Mouse (Mus musculus): ENCODE measurements around the gene Nup188. TPM values are rescaled to one million over a fixed set of nuclear protein-coding genes. Genes with fewer than 3 reads are reported as not detected.

Nup188 gene
- polyA plus RNA-seq, 1 experiment from 2014 or later = 34.3 TPM

DNA sequence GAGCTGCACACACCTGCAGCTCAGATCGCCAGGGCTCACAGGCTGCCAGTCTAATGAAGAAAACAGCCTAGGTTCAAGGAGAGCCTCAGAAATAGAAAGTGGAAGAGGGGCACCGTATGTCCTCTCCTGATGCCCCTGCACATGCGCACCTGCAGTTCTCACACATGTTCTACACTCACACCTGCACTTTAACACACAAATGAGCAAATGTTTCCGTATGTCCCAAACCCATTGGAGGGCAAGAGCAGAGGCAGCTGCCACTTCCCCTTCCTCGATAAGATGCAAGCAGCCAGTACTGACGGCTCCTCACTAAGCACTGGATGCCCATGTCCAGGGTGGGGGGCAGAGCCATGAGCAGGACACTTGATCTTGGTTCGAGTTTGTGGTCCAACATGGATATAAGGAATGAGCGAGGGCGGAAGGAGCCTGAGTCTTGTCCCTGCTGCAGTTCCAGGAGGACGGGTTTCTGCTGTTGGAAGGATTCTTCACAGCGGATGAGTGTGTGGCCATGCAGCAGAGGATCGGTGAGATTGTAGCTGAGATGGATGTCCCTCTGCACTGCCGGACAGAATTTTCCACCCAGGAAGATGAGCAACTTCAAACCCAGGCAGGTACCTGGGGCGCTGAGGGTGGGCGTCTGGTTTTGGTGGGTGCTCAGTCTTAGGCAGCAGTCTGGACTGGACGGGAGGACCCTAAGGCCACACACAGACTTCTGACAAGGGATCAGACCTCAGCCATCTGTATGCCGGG is 16.8 kb upstream of the Nup188 start:
- Histone ChIP-seq H3K9ac (replicated peaks) (no peak overlapping the region), H3K36me3 (peaks cover 8% of the 10 kb centered on the region), H3K27ac (replicated peaks) (0 out of 2 replicates have a peak overlapping the region, but pooled peaks have one; percentile 8), H3K4me2 (replicated peaks) (no peak overlapping the region), H3K9me3 (no peaks in the 10 kb centered on the region), H3K27me3 (no peaks in the 10 kb centered on the region), H3K4me3 (no peak overlapping the region), H3K4me1 (peaks cover 23% of the 10 kb centered on the region)
- WGBS = 89% methylated on average over 17 of the region's 17 CpGs
- no peak for ATAC-seq (ENCODE audit: low FRiP score, low read depth)

DNA sequence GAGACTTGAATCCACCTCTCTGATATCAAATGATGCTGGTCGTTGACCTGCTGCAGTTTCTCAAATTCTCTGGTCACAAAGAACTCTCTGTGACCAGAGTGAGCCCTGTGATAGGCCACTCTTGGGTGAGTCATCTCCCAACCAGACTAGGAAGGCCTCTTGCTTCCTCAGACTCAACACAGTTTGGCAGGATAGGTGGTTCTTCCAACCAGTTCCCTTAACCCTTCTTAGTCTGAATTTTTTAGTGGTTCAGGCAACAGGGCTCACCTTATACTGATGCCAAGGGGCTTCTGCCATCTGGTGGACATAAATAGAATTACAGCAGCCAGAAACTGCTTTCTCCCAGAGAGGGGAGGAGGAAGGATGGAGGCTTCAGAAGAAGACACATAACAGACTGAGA is 16.1 kb upstream of the Nup188 start:
- Histone ChIP-seq H3K9ac (replicated peaks) (no peak overlapping the region), H3K36me3 (peaks cover 1% of the 10 kb centered on the region), H3K9me3 (no peaks in the 10 kb centered on the region), H3K27ac (replicated peaks) (no peak overlapping the region), H3K4me2 (replicated peaks) (no peak overlapping the region), H3K4me3 (no peak overlapping the region), H3K4me1 (peaks cover 18% of the 10 kb centered on the region), H3K27me3 (no peaks in the 10 kb centered on the region)
- WGBS = 65% methylated on average over 1 of the region's 1 CpGs
- no peak for ATAC-seq (ENCODE audit: low FRiP score, low read depth)

DNA sequence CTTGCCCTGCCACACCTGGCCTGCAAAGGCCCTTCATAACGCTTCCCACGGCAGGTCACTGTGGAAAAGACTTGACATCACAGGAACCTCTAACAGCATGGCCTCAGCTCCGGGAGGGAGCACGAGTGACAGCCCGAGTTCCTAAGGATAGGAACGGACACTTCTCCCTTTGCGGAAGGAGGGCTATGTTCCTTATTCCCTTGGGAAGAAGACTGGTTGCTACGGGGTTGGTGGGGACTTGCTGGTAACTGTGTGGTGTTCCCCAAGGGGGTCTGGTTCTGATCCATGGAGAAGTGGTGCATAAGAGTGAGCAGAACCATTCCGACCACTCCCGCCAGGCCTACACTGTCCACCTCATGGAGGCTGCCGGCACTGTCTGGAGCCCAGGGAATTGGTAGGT is 5.5 kb upstream of the Nup188 start, which contains the start of gene Gm28038:
Gene Gm28038 (plus strand): TSS at position 301 of the 400 bp plus-strand sequence.
- H3K9me3 ChIP-seq = no peaks in the 10 kb centered on the region
- H3K4me2 ChIP-seq (replicated peaks) = no peak within 1 kb of the TSS
- 91% methylated on average over 11 of the region's 11 CpGs for WGBS
- no peak within 1 kb of the TSS for H3K9ac ChIP-seq (replicated peaks)
- H3K4me3 ChIP-seq = no peak within 1 kb of the TSS
- no peaks in the 10 kb centered on the region for H3K27me3 ChIP-seq
- no peak within 1 kb of the TSS for H3K27ac ChIP-seq (replicated peaks)
- H3K4me1 ChIP-seq = peaks cover 9% of the 10 kb centered on the region
- ATAC-seq (ENCODE audit: low FRiP score, low read depth) = no peak
- H3K36me3 ChIP-seq = no peaks in the 10 kb centered on the region; the same call in 1 of the 2 replicates

DNA sequence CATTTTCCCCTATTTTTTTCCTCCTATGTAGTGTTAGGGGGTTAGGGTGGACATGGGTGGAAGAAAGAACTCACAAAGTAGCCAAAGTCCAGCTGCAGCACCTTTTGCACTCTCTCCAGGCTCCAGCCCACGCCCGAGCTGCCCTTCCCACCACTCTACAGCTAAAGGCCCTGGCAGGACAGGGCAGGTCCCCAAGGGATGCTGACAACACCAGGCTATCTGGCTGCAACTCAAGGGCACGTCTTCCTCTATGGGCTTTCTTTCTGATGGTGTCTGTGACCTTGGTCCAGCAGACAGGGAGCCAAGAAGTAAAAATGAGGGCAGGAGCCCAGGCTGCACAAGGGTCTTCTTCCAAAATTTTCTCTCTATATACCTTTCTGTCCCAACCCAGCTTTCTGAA is 4.5 kb upstream of the Nup188 start:
- Histone ChIP-seq H3K9ac (replicated peaks) (no peak overlapping the region), H3K4me1 (peaks cover 11% of the 10 kb centered on the region), H3K36me3 (no peaks in the 10 kb centered on the region; the same call in 1 of the 2 replicates), H3K4me3 (no peak overlapping the region), H3K27me3 (no peaks in the 10 kb centered on the region), H3K4me2 (replicated peaks) (no peak overlapping the region), H3K9me3 (no peaks in the 10 kb centered on the region), H3K27ac (replicated peaks) (no peak overlapping the region)
- WGBS = 79% methylated on average over 3 of the region's 3 CpGs
- no peak for ATAC-seq (ENCODE audit: low FRiP score, low read depth)

DNA sequence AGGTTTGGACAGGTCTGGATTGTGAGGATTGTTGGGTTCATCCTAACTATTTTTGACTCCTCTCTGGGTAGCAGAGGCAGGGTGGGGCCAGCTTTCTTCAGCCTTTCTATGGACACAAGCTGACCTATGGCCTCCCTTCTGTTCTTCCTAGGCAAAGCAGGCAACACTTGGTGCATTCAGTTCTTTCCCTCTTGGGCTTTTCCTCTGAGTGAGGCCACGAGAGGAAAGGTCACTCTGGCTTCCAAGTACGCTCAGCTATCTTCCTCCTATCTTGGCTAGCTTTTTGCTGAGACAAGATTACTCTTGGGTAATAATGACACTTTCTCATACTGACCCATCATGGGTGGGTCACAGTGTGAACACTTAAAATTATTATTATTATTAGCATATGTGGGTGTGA is 3.0 kb upstream of the Nup188 start:
- ATAC-seq (ENCODE audit: low FRiP score, low read depth) = no peak
- no peak overlapping the region for H3K4me2 ChIP-seq (replicated peaks)
- no peak overlapping the region for H3K9ac ChIP-seq (replicated peaks)
- H3K27me3 ChIP-seq = no peaks in the 10 kb centered on the region
- WGBS = 85% methylated on average over 2 of the region's 2 CpGs
- H3K4me1 ChIP-seq = peaks cover 22% of the 10 kb centered on the region
- no peak overlapping the region for H3K4me3 ChIP-seq
- H3K36me3 ChIP-seq = no peaks in the 10 kb centered on the region; the same call in 1 of the 2 replicates
- H3K27ac ChIP-seq (replicated peaks) = no peak overlapping the region
- H3K9me3 ChIP-seq = no peaks in the 10 kb centered on the region

DNA sequence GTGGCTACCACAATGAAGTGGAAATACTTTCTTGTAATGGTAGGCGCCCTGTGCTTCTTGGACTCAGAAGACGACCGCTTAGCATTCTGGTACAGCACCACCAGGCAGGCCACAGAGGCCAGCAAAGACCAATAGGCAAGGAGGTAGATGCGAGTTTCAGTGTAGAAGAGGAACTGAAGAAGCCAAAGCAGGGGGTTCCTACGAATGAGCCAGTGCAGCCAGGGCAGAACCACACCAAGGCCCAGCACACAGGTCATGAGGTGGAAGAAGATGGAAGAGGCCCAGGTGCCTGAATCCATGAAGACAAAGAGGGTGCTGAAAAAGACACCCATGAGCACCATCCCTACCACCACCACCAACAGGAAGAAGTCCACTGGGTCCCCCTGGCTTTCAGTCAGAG is 1.2 kb upstream of the Nup188 start:
- H3K9ac ChIP-seq (replicated peaks) = no peak overlapping the region
- H3K36me3 ChIP-seq = peaks cover 3% of the 10 kb centered on the region; the same call in 1 of the 2 replicates
- no peak for ATAC-seq (ENCODE audit: low FRiP score, low read depth)
- no peak overlapping the region for H3K27ac ChIP-seq (replicated peaks)
- no peaks in the 10 kb centered on the region for H3K9me3 ChIP-seq
- peak overlapping the region; percentile 95 for H3K4me3 ChIP-seq
- peaks cover 22% of the 10 kb centered on the region for H3K4me1 ChIP-seq
- H3K4me2 ChIP-seq (replicated peaks) = peak overlapping the region; percentile 99
- H3K27me3 ChIP-seq = no peaks in the 10 kb centered on the region
- WGBS = 93% methylated on average over 5 of the region's 5 CpGs

DNA sequence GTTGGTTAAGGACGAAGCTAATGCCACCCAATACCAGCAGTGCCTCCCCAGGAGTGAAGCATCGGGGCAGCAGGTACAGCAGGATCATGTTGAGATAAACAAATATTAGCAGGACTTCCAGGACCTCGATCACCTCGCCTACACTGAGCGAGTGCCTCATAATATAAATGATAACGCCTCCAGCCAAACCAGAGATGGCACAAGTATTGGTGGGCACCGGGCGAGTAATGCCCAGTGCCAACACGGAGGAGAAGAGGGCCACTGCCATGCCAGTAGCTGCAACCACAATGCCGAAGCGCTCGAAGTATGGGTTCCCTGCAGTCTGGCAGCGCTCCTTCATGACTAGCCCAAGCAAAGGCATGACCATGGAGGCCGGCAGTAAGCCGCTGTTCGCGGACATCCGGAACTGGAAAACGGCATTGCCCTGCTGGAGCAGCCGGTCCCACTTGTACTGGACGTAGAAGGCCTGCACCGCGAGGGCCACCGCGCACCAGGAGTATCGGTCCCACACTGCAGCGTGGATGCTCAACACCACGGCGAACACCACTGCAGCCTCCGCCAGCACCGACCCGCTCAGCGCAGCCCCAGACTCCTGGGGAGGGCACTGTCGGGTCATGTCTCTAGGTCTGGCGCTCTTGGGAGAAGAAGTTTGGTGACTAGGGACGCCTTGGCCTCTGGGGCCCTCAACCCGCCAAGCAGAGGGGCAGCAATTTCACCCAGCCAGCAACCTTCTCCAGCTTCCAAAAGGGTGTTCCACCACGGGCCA is 598 bp upstream of the Nup188 start:
- 14% methylated on average over 38 of the region's 38 CpGs for WGBS
- peak; percentile 59 for ATAC-seq (ENCODE audit: low FRiP score, low read depth)
- H3K27ac ChIP-seq (replicated peaks) = no peak overlapping the region

DNA sequence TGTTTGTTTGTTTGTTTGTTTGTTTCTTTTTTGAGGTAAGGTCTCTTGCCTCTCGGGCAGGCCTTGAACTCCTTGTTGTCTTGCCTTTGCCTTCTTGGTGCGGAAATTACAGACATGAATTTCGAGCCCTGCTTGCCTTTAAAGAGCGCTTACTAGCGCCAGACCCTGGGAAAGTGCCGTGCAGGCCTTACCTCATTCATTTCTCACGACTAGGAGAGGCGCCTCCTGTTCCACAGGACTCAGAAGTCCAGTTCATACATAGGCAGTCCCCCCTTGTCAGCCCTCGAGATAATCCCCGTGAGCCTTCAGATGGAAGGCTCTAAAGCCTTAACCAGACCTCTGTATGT is 803 bp downstream of the Nup188 start:
- Histone ChIP-seq H3K27ac (replicated peaks) (peak overlapping the region; percentile 57), H3K27me3 (no peaks in the 10 kb centered on the region), H3K4me2 (replicated peaks) (peak overlapping the region; percentile 99), H3K9ac (replicated peaks) (peak overlapping the region; percentile 86), H3K4me3 (peak overlapping the region; percentile 95), H3K9me3 (no peaks in the 10 kb centered on the region), H3K4me1 (peaks cover 22% of the 10 kb centered on the region), H3K36me3 (peaks cover 3% of the 10 kb centered on the region; the same call in 1 of the 2 replicates)
- no peak for ATAC-seq (ENCODE audit: low FRiP score, low read depth)
- 0% methylated on average over 10 of the region's 10 CpGs for WGBS

More for the DNA sequence above, 598 bp upstream of the Nup188 start:
- H3K9me3 ChIP-seq = no peaks in the 10 kb centered on the region
- peak overlapping the region; percentile 86 for H3K9ac ChIP-seq (replicated peaks)
- peak overlapping the region; percentile 99 for H3K4me2 ChIP-seq (replicated peaks)
- peaks cover 22% of the 10 kb centered on the region for H3K4me1 ChIP-seq
- peak overlapping the region; percentile 95 for H3K4me3 ChIP-seq
- H3K36me3 ChIP-seq = peaks cover 3% of the 10 kb centered on the region; the same call in 1 of the 2 replicates
- H3K27me3 ChIP-seq = no peaks in the 10 kb centered on the region

DNA sequence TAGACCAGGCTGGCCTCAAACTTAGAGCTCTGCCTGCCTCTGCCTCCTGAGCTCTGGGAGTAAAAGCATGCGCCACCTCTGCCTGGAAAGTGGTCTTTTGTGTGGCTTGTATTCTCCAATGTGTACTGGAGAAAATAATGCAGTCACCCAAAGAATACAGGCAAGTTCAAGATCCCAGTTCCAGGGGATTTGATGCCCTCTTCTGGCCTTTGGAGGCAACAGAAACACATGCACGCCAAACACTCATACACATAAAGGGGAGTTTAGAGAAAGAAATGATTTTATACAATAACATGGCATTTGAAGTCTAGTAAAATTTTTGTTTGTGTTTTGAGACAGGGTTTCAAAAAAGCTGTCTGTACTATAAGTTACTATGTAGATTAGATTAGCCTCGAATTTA is 13.3 kb downstream of the Nup188 start:
- Histone ChIP-seq H3K4me3 (no peak overlapping the region), H3K9me3 (no peaks in the 10 kb centered on the region), H3K36me3 (peaks cover 71% of the 10 kb centered on the region), H3K9ac (replicated peaks) (no peak overlapping the region), H3K4me1 (no peaks in the 10 kb centered on the region), H3K4me2 (replicated peaks) (no peak overlapping the region), H3K27me3 (no peaks in the 10 kb centered on the region), H3K27ac (replicated peaks) (no peak overlapping the region)
- whole genome bisulfite sequencing = 76% methylated on average over 3 of the region's 3 CpGs
- no peak for ATAC-seq (ENCODE audit: low FRiP score, low read depth)

DNA sequence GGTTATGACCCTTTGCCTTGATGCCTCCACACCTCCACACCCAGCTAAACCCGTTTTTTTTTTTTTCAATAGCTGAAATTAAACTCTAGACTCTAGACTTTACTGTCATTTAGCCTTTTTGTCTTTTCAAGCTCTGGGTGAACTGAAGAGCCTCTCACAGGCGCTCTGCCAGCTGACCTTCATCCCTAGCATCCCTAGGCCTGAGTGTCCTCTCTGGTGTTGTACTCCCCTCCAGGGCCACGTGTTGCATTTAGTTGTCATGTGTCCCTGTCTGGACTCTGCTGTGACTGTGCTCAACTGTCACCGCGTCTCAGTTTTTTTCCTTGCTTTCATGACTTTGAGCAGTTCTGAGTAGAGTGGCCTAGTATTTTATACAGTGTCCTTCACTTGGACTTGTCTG is 13.8 kb downstream of the Nup188 start:
- 90% methylated on average over 5 of the region's 5 CpGs for WGBS
- no peaks in the 10 kb centered on the region for H3K4me1 ChIP-seq
- H3K4me3 ChIP-seq = no peak overlapping the region
- peaks cover 75% of the 10 kb centered on the region for H3K36me3 ChIP-seq
- H3K9me3 ChIP-seq = no peaks in the 10 kb centered on the region
- H3K4me2 ChIP-seq (replicated peaks) = no peak overlapping the region
- ATAC-seq (ENCODE audit: low FRiP score, low read depth) = no peak
- no peak overlapping the region for H3K9ac ChIP-seq (replicated peaks)
- H3K27me3 ChIP-seq = no peaks in the 10 kb centered on the region
- no peak overlapping the region for H3K27ac ChIP-seq (replicated peaks)

DNA sequence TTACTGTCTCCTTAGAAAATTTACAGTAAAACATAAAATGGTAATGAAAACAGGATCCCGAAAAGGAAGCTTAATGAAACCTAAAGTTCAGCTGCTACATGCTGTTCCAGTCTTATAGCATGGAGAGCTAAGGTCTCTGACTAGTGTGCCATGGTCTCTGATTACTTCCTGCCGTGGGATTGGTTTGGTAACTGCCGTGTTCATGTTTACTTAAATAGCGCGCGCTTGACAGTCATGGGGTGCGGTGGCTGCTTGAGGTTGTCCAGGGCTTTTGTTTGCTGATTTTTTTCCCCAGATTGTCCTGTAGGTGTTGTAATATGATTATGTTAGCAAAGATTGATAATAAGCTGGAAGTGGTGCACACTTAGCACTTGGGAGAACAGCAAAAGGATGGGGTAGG is 19.9 kb downstream of the Nup188 start:
- no peaks in the 10 kb centered on the region for H3K4me1 ChIP-seq
- peaks cover 96% of the 10 kb centered on the region for H3K36me3 ChIP-seq

DNA sequence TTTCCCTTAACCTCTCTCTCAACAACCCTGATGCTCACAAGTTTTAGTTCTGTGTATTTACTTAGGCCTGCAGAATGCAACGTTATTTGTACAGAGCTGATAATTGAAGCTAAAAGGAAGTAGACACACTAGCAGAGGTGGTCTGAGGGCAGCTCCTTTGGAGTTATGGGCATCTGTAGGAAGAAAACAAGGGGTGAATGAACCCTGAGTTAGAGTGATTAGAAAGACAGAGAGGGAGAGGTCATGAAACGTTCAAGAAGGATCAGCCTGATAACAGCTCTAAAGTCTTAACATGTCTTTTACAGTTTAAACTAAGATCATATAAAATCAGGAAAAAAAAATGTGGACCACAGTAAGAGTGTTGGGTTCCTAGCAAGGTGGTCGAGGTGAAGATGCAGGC is 23.2 kb downstream of the Nup188 start:
- WGBS = 92% methylated on average over 3 of the region's 3 CpGs
- peaks cover 98% of the 10 kb centered on the region for H3K36me3 ChIP-seq
- no peak overlapping the region for H3K4me2 ChIP-seq (replicated peaks)
- H3K27me3 ChIP-seq = no peaks in the 10 kb centered on the region
- H3K27ac ChIP-seq (replicated peaks) = no peak overlapping the region
- no peaks in the 10 kb centered on the region for H3K9me3 ChIP-seq
- no peak overlapping the region for H3K9ac ChIP-seq (replicated peaks)
- no peaks in the 10 kb centered on the region for H3K4me1 ChIP-seq
- no peak overlapping the region for H3K4me3 ChIP-seq
- ATAC-seq (ENCODE audit: low FRiP score, low read depth) = no peak

More for the DNA sequence above, 19.9 kb downstream of the Nup188 start:
- ATAC-seq (ENCODE audit: low FRiP score, low read depth) = no peak
- Histone ChIP-seq H3K27me3 (no peaks in the 10 kb centered on the region), H3K4me2 (replicated peaks) (no peak overlapping the region), H3K4me3 (no peak overlapping the region), H3K9me3 (no peaks in the 10 kb centered on the region), H3K27ac (replicated peaks) (no peak overlapping the region), H3K9ac (replicated peaks) (no peak overlapping the region)
- WGBS = 97% methylated on average over 7 of the region's 7 CpGs

Measured in midbrain, embryonic 12.5 days (tissue).